Mouse (Mus musculus) heart, postnatal 36 days (tissue): ENCODE data around the gene Scfd2. TPM values are rescaled to one million over a fixed set of nuclear protein-coding genes. Genes with fewer than 3 reads are reported as not detected.

Experiments used
- DNase-seq, 2 experiments: peaks; one replicate each; pipeline ENCODE4 v3.0.0; 2021 to 2022
- intact Hi-C: fragments of 180-260 bp; cut with DNase I; formaldehyde crosslinking; loops from one replicate; pipeline ENCODE4 v1.15.1; 2025
- total RNA-seq, 2 experiments: library from RNA; stranded (reverse); gene quantifications; 2 replicates each; pipeline ENCODE4 v1.2.3; 2021

Gene Scfd2
- total RNA-seq, 2 experiments from 2014 or later: 11.6 to 12.9 TPM

DNA sequence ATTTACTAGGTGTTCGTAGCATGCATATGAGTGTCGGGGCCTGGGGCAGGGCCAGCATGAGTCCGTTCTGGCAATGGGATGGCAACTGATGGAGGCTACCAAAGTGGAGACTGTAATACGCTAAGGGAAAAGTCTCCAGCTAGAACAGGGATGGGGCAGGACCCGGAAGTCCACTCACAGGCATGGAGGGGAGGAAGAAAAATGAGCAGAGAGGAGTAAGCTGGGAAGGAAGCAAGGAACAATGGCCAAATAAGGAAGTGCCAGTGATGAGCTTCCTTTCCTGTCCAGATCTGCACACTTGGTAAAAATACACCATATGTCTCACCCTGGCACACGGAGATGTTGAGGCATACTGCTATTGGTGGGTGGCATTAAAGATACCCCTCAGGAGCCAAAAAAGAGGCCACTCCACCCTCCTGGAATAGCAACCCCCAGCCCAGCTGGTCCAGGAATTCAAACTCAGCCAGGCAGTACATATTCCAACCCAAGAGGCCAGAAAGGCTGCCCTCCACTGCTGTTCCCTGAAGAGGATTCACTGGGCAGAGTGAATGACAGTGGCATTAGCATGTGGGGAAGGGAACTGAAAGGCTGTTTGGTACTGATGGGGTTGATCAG is 278.8 kb downstream of the Scfd2 start:
- intact Hi-C loops: no loop called here
- DNase-seq: no peak

DNA sequence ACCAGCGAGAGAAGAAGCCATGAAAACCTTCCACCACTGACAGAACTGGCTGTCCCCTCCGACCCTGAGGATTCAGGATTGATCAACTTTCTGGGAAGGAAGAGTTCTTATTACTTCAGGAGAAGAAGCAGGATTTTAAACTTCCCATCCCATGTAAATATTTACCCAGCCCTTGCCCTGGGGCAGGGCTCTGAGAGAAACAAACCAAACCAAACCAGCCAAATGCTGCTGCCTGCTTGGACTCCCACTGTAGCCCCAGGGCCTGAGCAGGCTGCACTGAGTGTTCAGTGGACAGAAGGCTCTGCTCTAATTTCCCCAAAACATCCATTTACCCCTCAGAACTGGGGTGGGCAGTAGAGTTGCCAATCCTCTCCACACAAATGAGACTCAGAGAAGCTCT is 280.6 kb downstream of the Scfd2 start:
- no peak for DNase-seq
- intact Hi-C loops: no loop called here

DNA sequence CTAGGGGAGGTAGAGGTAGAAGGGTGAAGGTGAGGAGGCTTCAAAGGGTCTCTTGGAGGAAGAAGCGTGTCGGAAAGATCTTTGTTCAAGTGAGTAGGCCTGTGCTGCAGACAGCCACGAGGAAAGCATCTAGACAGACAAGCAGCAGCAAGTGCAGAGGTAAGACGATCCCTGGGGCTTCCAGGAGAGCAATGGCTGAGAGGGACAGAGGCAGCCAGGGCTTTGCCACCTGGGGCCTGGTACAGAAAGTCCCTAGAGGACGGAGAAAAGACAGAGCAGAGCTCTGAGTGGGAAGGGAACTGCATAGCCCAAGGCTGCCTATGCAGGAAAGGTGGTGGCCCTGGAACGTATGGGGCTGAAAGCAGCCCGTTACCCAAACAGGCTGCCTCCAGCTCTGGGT is 281.3 kb downstream of the Scfd2 start:
- intact Hi-C loops: no loop called here
- no peak for DNase-seq

DNA sequence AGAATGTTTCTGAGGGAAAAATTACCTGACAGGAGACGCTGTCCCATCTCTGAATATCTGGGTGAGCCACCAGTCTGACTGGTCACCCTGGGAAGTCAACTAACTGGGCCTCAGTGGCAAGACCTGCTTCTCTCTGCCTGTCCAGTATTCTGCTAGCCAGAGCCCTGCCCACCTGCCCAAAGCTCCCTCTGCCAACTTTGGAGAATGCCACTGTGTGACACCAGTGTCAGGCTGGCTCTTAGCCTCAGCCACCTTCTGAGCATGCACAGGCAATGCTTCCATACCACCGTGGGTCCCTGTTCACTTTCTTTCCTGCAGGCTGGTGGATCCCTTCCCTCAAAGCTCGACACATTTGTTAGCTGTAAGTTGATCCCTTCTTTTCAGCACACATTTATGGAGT is 281.8 kb downstream of the Scfd2 start:
- no peak for DNase-seq
- intact Hi-C loops: no loop called here

DNA sequence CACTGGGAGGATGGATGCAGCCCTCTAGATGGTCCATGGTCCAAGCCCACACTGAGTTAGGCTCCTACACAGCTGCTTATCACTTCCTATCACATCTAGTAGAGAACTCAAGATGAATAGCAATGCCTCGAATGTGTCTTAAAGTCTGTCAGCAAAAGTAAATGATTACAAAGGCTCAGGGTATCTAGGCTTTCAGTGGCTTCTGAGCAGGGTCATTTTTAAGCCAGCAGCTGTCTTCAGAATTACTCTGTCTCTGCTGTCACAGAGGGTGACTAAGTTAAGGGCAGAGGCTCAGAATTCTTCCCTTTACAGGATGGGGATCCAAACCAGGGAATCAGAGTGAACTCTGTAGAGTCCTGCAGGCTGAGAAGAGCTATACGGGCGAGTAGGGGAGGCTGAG is 284.6 kb downstream of the Scfd2 start:
- intact Hi-C loops: no loop called here
- no peak for DNase-seq

DNA sequence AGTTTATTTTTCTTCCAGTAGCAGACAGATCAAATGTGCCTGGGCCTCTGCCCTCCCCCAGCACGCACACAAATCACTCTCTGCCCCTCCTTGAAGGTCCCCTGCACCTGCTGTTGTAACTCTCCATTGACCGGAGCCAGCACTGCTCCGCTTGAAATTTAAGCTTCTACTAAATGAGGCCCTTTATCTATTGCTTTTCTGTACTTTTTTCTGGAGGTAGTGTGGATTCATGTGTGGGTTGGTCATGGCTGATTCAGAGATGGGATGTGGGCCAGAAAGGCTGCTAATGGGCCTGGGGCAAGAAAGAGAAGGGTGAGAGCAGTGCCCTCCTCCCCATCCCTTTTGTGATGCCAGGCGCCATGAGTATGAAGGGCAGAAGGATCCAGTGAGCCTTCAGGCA is 285.1 kb downstream of the Scfd2 start:
- no peak for DNase-seq
- intact Hi-C loops: no loop called here

DNA sequence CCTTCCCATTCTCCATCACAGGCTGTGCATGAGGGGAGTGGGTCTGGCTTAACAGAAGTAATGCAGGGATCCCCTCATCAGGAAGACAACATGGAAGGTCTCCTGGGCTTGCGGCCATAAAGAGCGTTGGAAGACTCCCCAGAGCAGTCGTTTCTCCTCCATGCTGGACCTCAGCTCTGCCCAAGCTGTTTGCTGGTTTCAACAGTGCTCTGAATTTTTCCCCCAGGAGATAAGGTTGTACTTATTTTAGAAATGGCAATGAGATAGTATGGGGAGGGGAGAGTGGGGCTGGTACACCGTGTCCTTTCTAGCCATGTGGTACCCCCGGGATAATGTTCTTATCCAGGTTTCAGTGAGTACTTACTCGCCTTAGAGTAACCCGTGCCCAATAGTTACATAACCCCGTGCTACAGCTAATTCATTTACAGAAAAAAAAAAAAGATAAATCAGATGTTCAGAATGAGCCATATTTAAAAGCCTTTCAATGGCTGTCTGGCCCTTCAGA is 285.9 kb downstream of the Scfd2 start:
- intact Hi-C loops: no loop called here
- DNase-seq: no peak

DNA sequence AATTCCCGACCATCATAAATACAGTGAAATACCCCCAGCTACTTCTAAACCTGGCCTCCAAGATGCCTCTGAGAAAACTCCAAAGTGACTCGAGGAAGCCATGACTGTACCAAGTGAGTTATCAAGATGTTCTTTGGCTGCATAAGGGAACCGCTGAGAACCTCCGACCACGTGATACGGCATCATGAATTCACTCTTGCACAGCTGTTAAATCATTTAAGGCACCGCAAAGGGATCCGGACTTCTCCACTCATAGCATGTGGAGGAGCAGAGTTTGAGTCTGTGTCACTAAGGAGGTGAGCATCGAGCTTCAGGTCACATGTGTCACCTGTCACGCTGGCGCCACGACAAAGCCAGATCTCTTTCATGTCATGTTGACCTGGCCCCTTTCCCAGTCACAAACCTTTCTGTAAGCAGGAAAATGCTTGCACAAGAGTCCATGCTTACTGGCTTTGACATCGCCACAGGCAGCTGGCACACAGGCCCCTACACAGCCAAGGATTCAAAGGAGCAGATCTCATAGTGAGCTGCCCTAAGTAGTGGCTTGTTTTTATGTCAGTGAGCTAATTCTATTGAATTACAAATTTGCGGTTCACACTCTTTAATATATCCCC is 287.0 kb downstream of the Scfd2 start:
- intact Hi-C loops: no loop called here
- DNase-seq: no peak

DNA sequence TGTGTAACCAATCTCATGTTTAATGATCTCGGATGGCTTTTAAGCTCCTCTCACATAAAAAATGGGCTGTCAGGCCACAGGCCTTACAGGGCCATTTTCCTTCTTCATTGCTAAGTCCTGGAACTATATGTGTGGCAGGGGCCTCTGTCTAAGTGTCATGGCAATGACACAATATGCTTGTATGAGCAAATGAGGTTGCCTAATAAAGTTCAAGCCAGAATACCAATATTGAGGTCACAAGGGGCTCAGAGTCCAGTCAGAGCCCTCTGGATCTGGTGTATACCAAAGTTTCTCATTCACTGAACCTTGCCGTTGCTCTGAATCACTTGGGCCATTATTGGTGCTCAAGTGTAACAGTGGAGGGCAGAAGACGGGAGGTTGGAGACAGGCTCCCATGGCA is 288.9 kb downstream of the Scfd2 start:
- DNase-seq: no peak
- intact Hi-C loops: no loop called here

DNA sequence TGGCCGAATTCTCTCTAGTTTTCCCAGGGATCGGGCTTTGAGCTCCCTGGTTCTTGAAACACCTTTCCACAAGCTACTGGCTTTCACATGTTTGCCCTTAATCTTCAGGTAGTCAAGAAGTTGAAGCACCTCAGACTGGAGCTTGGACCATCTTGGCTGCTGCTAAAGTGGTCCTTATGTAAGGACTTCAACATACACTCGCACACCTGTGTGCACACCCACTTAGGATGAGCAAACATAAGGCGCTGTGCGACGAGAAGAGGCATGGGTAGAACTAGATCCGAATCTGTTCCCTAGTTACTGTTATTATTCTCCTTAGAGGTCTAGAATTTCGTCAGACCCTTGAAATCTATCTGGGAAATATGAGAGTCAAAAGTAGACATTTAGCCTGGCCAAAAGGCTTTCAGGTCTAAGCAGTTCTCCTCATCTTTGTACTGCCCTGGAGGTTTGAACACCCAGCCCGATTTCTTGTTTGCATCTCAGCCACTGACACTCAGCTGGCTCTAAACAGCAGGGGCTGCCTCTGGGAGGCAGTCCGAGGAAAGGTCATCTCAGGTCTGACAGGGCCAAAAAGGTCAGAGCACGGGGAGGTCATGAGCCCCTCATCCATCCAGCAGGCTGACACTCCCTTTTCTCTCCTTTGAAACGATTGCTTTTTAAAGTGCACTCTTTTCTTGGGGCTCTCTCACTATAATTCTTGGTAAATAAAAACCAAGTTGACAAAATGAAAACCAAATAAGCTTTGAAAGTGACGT is 290.5 kb downstream of the Scfd2 start:
- no peak for DNase-seq
- intact Hi-C loops: no loop called here

DNA sequence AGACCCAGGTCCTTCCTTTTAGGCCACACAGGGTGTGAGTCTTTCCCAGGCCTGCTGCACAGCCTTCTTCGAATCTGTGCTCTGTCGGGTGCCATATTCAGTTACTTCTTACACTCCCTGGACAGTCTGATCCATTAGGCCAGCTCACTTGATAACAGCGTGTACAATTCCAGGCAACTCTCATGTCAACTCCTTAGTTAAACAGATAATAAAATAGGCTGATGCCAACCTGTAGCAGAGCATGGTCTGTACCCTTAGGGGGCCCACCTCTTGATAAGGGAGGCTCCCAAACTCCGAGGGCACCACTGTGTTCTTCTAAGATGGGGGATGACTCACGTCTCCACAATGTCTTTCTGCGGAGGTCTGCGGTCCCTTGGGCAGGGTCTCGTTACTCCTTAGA is 291.3 kb downstream of the Scfd2 start:
- intact Hi-C loops: no loop called here
- no peak for DNase-seq

DNA sequence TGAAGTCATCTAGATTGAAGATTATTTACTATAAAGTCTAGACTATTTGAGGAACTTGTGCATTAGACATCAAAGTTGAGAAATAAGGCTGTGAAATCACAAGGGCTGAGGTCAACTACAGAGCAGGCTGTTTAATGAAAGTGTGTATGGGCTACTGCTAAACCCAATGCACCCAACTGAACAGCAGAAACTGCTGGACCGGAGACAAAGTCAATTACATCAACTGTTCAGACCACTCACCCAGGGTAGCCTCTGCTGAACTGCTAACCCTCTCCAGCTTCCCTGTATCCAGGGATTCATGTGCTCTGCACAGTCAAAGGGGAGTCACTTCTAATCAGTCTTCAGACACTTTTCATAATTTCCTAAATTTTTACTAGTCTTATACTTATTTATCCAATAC is 292.2 kb downstream of the Scfd2 start:
- no peak for DNase-seq
- intact Hi-C loops: no loop called here

DNA sequence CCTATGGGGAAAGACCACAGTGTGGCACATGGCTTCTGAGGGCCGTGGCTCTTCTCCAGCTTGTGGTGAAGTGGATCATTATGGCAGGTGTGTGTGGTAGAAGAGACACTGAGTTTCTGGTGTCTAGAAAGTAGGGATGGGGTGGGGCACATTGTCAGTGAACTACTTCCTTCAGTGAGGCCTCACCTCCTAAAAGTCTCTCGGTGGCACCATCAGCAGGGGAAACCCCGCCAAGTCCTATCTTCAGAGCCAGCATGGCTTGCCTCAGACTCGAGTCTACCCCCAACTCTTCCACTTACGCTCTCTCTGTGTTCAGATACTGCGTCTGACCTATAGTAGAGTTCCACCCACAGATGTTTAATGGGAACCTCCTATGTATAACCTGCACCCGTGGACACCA is 297.8 kb downstream of the Scfd2 start:
- intact Hi-C loops: no loop called here
- no peak for DNase-seq

DNA sequence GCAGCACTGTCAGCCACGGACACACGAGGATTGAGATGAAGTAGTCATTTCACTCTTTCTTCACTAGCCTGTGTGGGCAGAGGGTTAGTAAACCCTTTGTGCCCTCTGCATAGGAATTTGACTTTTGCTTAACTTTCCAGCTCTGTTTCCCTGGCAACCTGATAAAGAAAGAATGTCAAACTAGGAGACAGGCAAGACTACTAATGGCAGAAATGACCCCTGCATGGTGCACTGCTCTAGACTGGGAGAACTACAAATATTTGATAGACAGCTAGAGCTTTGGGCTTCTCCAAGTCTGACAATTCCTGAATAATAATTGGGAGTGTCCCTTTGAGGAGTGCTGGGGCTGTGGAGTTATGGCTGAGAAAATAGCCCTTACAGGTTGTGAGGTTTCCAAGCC is 301.0 kb downstream of the Scfd2 start:
- intact Hi-C loops: no loop called here
- no peak for DNase-seq

DNA sequence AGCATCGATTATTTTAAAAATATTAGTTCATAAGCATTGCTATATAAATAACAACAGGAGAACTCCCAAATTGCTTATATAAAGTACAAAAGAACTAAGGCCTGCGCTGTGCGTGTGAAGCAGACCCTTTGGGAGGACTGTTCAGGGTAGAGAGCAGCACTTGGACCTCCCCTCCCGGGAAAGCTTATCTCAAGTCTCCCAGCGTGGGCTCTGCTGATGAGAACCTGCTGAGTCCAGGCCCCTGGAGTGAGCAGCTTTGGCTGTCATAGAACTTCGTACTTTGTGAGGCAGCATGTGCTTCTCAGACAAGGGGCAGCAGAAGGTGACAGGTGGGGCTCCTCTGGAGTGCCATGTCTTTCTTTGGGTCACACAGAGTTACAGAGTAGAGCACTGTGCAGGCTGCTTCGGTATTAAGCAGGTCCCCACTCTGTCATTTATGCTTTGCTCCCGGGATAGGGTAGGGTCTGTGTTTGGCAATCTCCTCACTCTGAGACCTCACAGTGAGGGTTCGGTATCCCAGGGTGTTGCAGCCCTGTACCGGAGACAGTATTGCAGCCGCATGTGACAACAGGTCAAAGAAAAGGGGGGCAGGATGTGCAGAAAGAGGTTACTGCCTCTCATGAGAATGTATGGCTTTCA is 301.7 kb downstream of the Scfd2 start:
- no peak for DNase-seq
- intact Hi-C loops: no loop called here

DNA sequence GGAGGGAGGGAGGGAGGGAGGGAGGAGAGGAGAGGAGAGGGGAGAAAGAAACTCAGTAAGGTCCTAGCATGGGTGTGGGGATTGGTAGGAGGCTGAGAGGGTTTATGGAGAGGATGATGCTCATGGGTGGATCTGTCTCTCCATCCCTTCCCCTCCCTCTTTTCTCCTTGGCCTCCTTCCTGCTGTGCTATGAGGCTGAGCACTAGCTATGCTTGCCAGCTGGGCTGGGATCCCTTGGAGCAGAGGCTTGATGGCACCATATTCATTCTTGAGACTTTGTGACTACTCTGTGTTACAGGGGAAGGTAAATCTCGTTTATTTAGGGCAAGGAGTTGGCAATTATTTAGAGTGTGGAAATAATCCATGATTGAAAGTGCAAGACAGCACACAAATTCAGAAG is 302.6 kb downstream of the Scfd2 start:
- intact Hi-C loops: no loop called here
- DNase-seq: no peak

DNA sequence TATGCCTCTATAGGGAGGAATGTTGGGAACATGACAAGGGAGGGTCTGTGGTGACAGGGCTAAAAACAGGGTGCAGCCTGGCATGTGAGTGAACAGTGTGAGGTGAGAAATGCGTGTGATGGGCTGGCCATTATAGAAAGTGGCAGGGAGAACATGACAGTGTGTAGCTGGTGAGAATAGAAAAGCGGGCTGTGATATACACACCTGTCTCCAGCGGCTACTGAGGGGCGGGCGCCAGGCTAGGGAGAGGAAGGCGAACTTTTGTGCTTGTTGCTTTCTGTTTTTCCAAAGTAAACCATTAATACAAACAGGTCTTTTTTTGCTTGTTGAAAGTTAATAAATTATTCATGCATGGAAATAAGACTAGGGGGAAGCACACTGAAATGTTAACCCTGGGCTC is 304.2 kb downstream of the Scfd2 start:
- no peak for DNase-seq
- intact Hi-C loops: no loop called here

DNA sequence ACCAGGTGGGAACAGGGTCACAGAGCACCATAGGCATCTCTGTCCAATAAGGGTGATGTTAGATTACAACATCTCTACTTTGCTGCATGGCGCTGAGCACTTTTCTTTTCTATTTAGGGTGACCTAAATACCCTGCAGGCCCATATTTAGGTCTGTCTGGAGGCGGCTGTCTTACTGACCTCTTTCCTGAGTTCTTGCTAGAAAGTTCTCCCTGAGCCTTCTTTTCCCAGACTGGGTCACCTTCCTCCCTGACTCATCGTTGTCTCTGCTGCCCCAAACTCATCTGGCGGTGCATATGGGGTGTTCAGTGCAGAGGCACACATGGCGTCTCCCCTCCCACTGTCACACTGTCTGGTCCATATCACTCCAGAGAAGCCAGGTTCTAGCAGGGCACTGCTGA is 305.4 kb downstream of the Scfd2 start:
- intact Hi-C loops: no loop called here
- no peak for DNase-seq

DNA sequence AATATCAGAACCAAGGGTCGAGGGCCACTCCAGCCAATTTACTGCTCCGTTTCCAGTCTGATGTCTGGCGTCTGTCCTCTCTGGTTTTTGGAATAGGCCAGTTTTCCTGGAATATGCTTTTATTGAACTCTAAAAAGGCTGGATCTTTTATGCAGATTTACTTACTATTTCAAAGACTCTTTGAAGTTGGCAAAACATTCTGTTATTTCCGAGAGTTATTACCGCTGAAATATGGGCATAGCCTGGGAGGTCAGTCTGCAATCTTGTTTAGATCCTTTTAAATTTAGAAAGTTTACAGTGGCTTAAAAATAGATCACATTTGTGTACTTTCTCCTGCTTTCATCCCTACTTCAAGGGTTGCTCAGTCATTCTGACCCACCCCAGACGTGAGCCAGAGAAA is 307.1 kb downstream of the Scfd2 start:
- DNase-seq: no peak
- intact Hi-C loops: no loop called here

DNA sequence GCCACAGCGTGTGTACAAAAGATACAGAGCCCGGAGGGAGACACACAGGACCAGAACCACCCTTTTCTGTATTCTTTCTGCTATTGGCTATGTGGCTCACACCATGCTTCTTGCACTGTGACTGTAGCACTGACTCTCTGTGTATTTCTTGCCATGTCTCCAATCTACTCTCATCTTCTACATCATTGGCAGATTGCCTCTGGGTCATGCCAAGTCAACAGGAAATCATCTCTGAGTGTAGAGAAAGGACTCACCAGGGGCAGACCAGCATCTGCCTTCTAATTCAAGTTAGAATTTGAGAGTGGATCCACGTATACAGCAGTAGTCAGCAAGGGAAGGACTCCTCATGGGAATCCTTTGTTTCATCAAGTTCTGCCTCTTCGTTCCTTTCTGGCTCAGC is 308.9 kb downstream of the Scfd2 start:
- intact Hi-C loops: no loop called here
- DNase-seq: no peak

DNA sequence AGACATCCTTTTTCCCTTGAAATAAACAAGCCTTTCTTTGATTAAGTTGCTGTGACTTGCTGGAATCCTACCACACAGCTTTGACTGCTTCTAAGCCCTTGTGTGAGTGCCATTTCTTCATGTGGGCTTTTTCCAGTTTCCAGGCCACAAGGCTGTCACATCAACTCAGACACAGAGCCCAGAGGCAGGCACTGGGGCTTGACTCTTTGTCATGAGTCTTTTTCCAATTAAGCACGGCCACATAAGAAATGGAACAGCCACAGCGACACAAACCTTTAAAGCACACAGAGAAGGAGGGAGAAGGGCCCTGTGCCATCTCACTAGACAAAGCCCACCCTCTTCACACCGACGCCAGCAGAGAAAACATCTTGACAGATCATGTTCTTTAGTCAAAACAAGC is 313.0 kb downstream of the Scfd2 start:
- intact Hi-C loops: no loop called here

DNA sequence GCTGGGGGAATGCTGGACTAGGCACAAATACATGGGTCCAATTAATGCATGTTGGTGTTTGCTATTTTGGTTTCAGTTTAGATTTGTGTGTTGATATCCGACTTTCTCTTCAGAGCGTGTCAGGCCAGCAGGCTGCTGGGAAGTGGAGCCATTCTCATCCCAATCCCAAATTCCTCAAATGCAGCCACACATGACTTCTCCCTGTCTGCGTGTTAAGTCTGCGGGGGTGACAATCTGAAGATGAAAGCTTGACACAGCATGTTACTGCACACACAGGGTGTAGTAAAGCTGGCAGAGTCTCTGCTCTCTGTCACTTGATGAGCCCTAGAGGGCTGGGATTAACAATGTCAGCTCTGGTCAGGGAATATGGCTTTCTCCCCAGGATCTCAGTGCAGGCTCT is 316.4 kb downstream of the Scfd2 start:
- no peak for DNase-seq
- intact Hi-C loops: no loop called here

More for the DNA sequence above, 313.0 kb downstream of the Scfd2 start:
- no peak for DNase-seq
